Mouse (Mus musculus): ENCODE results near the gene Nectin1. TPM values are rescaled to one million over a fixed set of nuclear protein-coding genes. Genes with fewer than 3 reads are reported as not detected.
A peak's percentile ranks its signal among the peaks of the same experiment; 100 is the strongest.

Nectin1 gene
- polyA plus RNA-seq, 1 experiment from 2014 or later, result 10.9 TPM

DNA sequence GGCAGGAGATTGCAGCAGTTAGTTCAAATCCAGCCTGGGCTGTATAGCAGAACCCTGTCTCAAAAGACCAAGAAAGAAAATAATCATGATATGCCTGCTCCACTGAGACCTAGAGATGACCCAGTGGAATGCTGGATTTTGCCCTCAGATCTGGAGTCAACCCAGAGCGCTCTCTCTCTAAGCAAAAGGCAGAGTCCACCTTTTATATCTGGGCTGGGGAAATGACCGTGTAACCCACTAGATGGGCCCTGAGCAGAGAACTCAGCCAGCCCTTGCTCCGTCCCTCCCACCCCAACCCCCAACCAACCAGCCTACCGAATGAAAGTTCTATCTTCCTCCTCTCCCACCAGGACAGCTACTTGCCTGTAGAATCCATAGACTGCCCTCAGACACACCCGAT, 81.4 kb downstream of the Nectin1 start:
- no peak for ATAC-seq (ENCODE audit: insufficient read depth, low FRiP score, low TSS enrichment)
- no peaks in the 10 kb centered on the region for H3K27me3 ChIP-seq (ENCODE audit: control insufficient read depth, insufficient read depth, low read length)
- 62% methylated on average over 5 of the region's 5 CpGs for WGBS
- peaks cover 7% of the 10 kb centered on the region; the same call in 1 of the 2 replicates for H3K4me1 ChIP-seq (ENCODE audit: control insufficient read depth, insufficient read depth, low read length)
- H3K27ac ChIP-seq (ENCODE audit: low read depth, low read length), result no peak overlapping the region
- DNase-seq (ENCODE audit: low spot score), result no peak
- H3K4me3 ChIP-seq (ENCODE audit: low read depth, low read length), result no peak overlapping the region
- no peaks in the 10 kb centered on the region for H3K9me3 ChIP-seq (ENCODE audit: control insufficient read depth, low read length)
- H3K36me3 ChIP-seq (ENCODE audit: control insufficient read depth, insufficient read depth, low read length), result no peaks in the 10 kb centered on the region
- H3K4me2 ChIP-seq (ENCODE audit: low read depth), result no peak overlapping the region
- H3K9ac ChIP-seq (ENCODE audit: low read length), result no peak overlapping the region

DNA sequence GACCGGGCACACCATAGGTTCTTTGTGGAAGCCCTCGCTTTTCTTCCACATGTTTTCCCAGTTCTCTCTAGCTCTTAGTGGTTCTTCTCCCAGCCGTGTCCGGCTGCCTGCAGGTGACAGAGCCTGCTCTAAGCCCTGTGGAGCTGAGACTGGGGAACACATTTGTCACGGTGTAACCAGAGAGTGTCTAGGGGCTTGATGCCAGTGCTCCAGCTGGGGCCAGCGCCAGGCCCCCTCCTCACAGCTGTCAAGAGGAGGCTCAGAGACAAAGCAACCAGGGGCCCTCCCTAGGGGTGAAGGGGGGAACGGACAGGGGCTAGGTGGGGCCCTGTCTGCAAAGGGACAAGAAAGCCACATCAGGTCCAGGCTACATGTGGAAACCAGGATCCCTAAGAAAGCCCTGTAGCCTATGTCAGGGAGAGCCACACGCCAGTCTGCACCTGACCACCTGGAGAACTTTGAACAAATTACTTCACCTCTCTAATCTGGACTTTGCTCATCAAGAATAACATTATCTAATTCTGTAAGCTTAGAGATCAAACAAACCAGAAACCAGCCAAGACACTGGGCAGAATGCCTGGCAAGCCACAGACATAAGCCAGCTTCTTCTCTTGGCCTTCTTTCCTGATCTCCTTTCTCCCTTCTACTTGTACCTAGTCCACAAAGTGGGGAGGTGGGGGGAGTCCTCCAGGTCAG, 82.9 kb downstream of the Nectin1 start:
- H3K27ac ChIP-seq (ENCODE audit: low read depth, low read length), result no peak overlapping the region
- peak; percentile 30 for DNase-seq (ENCODE audit: low spot score)
- no peak for ATAC-seq (ENCODE audit: insufficient read depth, low FRiP score, low TSS enrichment)
- no peak overlapping the region for H3K9ac ChIP-seq (ENCODE audit: low read length)
- peaks cover 7% of the 10 kb centered on the region; the same call in 1 of the 2 replicates for H3K4me1 ChIP-seq (ENCODE audit: control insufficient read depth, insufficient read depth, low read length)
- H3K4me3 ChIP-seq (ENCODE audit: low read depth, low read length), result no peak overlapping the region
- H3K36me3 ChIP-seq (ENCODE audit: control insufficient read depth, insufficient read depth, low read length), result no peaks in the 10 kb centered on the region
- H3K4me2 ChIP-seq (ENCODE audit: low read depth), result no peak overlapping the region
- H3K9me3 ChIP-seq (ENCODE audit: control insufficient read depth, low read length), result no peaks in the 10 kb centered on the region
- H3K27me3 ChIP-seq (ENCODE audit: control insufficient read depth, insufficient read depth, low read length), result no peaks in the 10 kb centered on the region
- WGBS, result 36% methylated on average over 8 of the region's 8 CpGs

DNA sequence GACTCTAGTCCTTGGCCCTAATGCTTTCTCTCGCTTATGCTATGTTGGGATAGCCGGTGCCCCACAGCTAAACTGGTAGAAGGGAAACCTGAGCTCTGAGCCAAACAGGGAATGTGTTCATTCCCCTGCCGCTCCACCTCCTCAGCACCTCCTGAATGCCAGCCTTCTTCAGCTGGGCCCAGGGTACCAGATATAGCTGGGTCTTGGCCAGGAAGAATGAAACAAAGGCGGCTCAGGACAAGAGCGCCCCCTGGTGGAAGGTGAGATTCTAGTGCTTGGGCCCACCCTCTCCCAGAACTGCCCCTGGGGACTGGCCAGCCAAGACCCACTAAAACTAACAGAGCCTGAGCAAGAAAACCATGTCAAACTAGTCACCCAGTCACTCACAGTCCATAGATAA, 83.8 kb downstream of the Nectin1 start:
- Histone ChIP-seq H3K9me3 (ENCODE audit: control insufficient read depth, low read length) (no peaks in the 10 kb centered on the region), H3K4me2 (ENCODE audit: low read depth) (no peak overlapping the region), H3K9ac (ENCODE audit: low read length) (no peak overlapping the region), H3K27ac (ENCODE audit: low read depth, low read length) (no peak overlapping the region), H3K4me1 (ENCODE audit: control insufficient read depth, insufficient read depth, low read length) (peaks cover 7% of the 10 kb centered on the region; the same call in 1 of the 2 replicates), H3K27me3 (ENCODE audit: control insufficient read depth, insufficient read depth, low read length) (no peaks in the 10 kb centered on the region), H3K36me3 (ENCODE audit: control insufficient read depth, insufficient read depth, low read length) (no peaks in the 10 kb centered on the region), H3K4me3 (ENCODE audit: low read depth, low read length) (no peak overlapping the region)
- no peak for ATAC-seq (ENCODE audit: insufficient read depth, low FRiP score, low TSS enrichment)
- DNase-seq (ENCODE audit: low spot score), result peak; percentile 60
- 49% methylated on average over 5 of the region's 5 CpGs for WGBS

DNA sequence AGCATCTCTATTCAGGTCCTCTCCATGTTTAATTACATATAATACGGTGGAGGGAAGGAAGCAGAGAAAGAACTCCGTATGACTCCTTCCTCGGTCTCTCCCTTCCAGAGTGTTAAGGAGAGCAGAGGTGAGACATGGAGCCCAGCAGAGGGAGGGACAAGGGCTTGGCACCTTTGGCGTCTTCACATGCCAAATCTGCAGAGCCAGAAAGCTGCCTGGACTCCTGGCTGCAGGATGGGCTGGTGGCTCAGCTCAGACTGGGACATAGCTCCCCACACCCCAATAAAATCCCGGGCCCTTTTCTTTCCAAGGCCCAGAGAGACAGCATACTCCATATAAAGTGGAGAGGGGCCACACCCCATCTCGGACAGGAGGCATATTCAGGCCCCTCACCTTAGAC, 85.2 kb downstream of the Nectin1 start:
- Histone ChIP-seq H3K27me3 (ENCODE audit: control insufficient read depth, insufficient read depth, low read length) (no peaks in the 10 kb centered on the region), H3K4me2 (ENCODE audit: low read depth) (no peak overlapping the region), H3K4me1 (ENCODE audit: control insufficient read depth, insufficient read depth, low read length) (peaks cover 7% of the 10 kb centered on the region; the same call in 1 of the 2 replicates), H3K27ac (ENCODE audit: low read depth, low read length) (no peak overlapping the region), H3K9ac (ENCODE audit: low read length) (no peak overlapping the region), H3K36me3 (ENCODE audit: control insufficient read depth, insufficient read depth, low read length) (no peaks in the 10 kb centered on the region), H3K4me3 (ENCODE audit: low read depth, low read length) (no peak overlapping the region), H3K9me3 (ENCODE audit: control insufficient read depth, low read length) (no peaks in the 10 kb centered on the region)
- no peak for ATAC-seq (ENCODE audit: insufficient read depth, low FRiP score, low TSS enrichment)
- 45% methylated on average over 6 of the region's 6 CpGs for WGBS
- no peak for DNase-seq (ENCODE audit: low spot score)

DNA sequence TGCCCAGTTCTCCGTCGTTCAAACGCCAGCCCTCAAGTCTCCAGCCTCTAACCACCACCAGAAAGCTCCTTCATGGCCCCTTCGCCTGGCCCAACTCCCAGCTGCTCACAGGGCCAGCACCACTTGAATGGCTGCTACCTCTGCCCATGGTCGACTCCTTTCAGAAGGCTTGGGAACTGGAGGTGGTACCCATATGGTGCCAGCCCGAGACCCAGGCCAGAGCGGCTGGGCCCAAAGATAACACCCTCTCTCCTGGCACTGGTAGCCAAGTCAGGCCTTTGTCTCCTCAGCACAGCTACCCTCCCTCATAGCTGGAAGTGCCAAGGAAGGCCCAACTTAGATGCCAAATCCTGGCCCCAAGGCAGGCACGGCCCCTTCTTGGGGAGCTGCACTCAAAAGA, 89.4 kb downstream of the Nectin1 start:
- no peaks in the 10 kb centered on the region for H3K27me3 ChIP-seq (ENCODE audit: control insufficient read depth, insufficient read depth, low read length)
- ATAC-seq (ENCODE audit: insufficient read depth, low FRiP score, low TSS enrichment), result no peak
- H3K9ac ChIP-seq (ENCODE audit: low read length), result no peak overlapping the region
- H3K4me3 ChIP-seq (ENCODE audit: low read depth, low read length), result no peak overlapping the region
- H3K27ac ChIP-seq (ENCODE audit: low read depth, low read length), result no peak overlapping the region
- no peaks in the 10 kb centered on the region for H3K9me3 ChIP-seq (ENCODE audit: control insufficient read depth, low read length)
- H3K4me1 ChIP-seq (ENCODE audit: control insufficient read depth, insufficient read depth, low read length), result no peaks in the 10 kb centered on the region
- no peak overlapping the region for H3K4me2 ChIP-seq (ENCODE audit: low read depth)
- 95% methylated on average over 8 of the region's 8 CpGs for WGBS
- no peak for DNase-seq (ENCODE audit: low spot score)
- H3K36me3 ChIP-seq (ENCODE audit: control insufficient read depth, insufficient read depth, low read length), result no peaks in the 10 kb centered on the region

DNA sequence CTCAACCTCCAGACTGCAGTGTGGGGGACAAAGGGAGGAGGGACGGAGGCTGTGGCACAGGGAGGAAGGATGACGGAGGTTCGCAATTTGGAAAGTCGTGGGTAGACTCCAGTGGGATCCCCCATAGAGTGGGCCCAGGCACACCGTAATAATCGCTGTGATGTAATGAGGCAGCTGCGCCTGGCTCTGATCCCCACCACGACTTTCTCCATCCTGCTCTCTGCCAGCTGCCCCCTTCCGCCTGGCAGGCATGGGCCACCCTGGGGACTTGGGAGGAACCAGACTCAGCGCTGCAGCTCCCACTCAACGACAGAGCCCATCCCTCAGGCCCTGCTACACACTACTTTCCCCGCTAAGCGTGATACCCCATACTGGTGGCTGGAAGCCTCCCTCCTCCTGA, 90.5 kb downstream of the Nectin1 start:
- no peaks in the 10 kb centered on the region for H3K9me3 ChIP-seq (ENCODE audit: control insufficient read depth, low read length)
- H3K4me1 ChIP-seq (ENCODE audit: control insufficient read depth, insufficient read depth, low read length), result no peaks in the 10 kb centered on the region
- no peak overlapping the region for H3K4me3 ChIP-seq (ENCODE audit: low read depth, low read length)
- H3K27ac ChIP-seq (ENCODE audit: low read depth, low read length), result no peak overlapping the region
- H3K4me2 ChIP-seq (ENCODE audit: low read depth), result no peak overlapping the region
- DNase-seq (ENCODE audit: low spot score) (peak; percentile 24), ATAC-seq (ENCODE audit: insufficient read depth, low FRiP score, low TSS enrichment) (no peak)
- H3K36me3 ChIP-seq (ENCODE audit: control insufficient read depth, insufficient read depth, low read length), result no peaks in the 10 kb centered on the region
- no peak overlapping the region for H3K9ac ChIP-seq (ENCODE audit: low read length)
- WGBS, result 76% methylated on average over 13 of the region's 13 CpGs
- H3K27me3 ChIP-seq (ENCODE audit: control insufficient read depth, insufficient read depth, low read length), result no peaks in the 10 kb centered on the region

DNA sequence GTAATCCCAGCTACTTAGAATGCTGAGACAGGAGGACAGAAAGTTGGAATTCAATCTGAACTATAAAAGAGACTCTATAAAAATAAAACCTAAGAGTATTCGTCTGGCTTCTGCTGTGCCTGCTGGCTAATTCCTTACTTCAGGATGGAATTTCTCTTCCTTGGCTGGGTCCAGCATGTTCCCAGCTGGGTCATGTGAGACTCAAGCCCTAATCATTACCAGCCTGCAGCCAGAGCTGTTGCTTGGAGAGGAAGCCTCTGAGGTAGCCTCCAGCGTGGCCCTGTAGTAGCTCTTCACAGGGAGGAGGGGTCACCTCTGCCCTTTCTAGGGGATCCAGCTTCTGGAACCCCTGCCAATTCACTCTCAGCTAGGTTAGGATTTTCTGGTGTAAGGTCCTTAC, 94.8 kb downstream of the Nectin1 start:
- Histone ChIP-seq H3K9me3 (ENCODE audit: control insufficient read depth, low read length) (no peaks in the 10 kb centered on the region), H3K27me3 (ENCODE audit: control insufficient read depth, insufficient read depth, low read length) (no peaks in the 10 kb centered on the region), H3K9ac (ENCODE audit: low read length) (no peak overlapping the region), H3K4me2 (ENCODE audit: low read depth) (no peak overlapping the region), H3K36me3 (ENCODE audit: control insufficient read depth, insufficient read depth, low read length) (no peaks in the 10 kb centered on the region), H3K4me1 (ENCODE audit: control insufficient read depth, insufficient read depth, low read length) (peaks cover 9% of the 10 kb centered on the region; the same call in 1 of the 2 replicates), H3K27ac (ENCODE audit: low read depth, low read length) (no peak overlapping the region), H3K4me3 (ENCODE audit: low read depth, low read length) (no peak overlapping the region)
- WGBS, result 78% methylated on average over 2 of the region's 2 CpGs
- no peak for DNase-seq (ENCODE audit: low spot score)
- ATAC-seq (ENCODE audit: insufficient read depth, low FRiP score, low TSS enrichment), result no peak

DNA sequence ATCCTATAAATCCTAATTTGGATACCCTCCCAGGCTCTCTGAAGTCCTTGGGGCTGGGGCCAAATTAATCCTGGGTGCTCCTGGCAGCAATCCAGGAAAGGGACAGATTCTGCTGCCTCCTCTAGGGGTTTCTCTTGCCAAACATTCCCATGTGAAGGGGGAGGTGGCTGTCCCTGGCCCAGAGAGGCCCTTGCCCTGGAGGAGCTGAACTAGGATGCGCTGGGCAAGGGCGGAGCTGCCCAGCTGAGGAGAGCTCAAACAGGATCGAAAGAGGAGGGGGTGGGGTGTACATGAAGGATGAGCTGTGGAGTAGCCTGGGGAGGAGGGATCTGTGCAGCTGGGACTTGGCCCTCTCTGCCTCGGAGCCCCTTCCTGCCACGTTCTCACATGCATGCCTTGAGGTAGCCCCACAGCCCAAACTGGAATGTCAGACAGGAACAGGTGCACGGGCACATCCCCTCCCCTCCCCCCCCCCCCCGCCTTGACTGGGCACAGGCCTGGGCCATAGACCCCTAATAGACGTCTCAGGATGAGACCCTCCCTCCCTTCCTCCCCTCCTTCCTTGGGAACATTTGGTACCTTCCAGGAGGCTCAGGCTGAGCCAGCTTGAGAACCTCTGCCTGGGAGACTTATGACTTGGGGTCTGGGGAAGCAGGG, 99.3 kb downstream of the Nectin1 start:
- peak; percentile 63 for ATAC-seq (ENCODE audit: insufficient read depth, low FRiP score, low TSS enrichment)
- DNase-seq (ENCODE audit: low spot score), result peak; percentile 52
- no peaks in the 10 kb centered on the region for H3K36me3 ChIP-seq (ENCODE audit: control insufficient read depth, insufficient read depth, low read length)
- 0 out of 2 replicates have a peak overlapping the region, but pooled peaks have one; percentile 29 for H3K27ac ChIP-seq (ENCODE audit: low read depth, low read length)
- peak overlapping the region; percentile 12; the same call in 1 of the 2 replicates for H3K4me2 ChIP-seq (ENCODE audit: low read depth)
- H3K4me3 ChIP-seq (ENCODE audit: low read depth, low read length), result no peak overlapping the region
- H3K27me3 ChIP-seq (ENCODE audit: control insufficient read depth, insufficient read depth, low read length), result peaks cover 3% of the 10 kb centered on the region; the same call in 1 of the 2 replicates
- WGBS, result 0% methylated on average over 7 of the region's 8 CpGs
- H3K9ac ChIP-seq (ENCODE audit: low read length), result peak overlapping the region; percentile 24; the same call in 1 of the 2 replicates
- H3K4me1 ChIP-seq (ENCODE audit: control insufficient read depth, insufficient read depth, low read length), result peaks cover 18% of the 10 kb centered on the region; the same call in 1 of the 2 replicates
- no peaks in the 10 kb centered on the region for H3K9me3 ChIP-seq (ENCODE audit: control insufficient read depth, low read length)

DNA sequence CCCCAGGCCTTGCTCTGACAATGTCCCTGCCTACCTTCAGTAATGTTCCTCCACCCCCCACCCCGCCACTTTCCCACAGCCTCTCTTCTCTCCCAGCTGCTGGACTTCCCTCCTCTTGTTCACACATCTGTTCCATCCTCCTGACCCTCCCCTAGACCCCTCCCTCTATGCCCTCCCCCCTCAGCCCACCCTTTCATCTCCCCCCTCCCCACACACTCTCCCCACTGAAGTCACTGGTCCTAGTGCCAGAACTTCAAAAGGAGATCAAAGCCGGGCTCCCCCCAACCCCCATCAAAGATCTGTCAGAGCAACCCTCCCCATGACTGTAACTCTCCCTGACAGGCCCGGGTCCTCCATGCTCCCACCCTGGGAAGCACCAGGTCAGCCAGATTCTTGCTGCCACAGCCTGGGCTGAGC, 99.9 kb downstream of the Nectin1 start:
- Histone ChIP-seq H3K27ac (ENCODE audit: low read depth, low read length) (no peak overlapping the region), H3K36me3 (ENCODE audit: control insufficient read depth, insufficient read depth, low read length) (no peaks in the 10 kb centered on the region), H3K27me3 (ENCODE audit: control insufficient read depth, insufficient read depth, low read length) (peaks cover 3% of the 10 kb centered on the region; the same call in 1 of the 2 replicates), H3K9me3 (ENCODE audit: control insufficient read depth, low read length) (no peaks in the 10 kb centered on the region), H3K4me1 (ENCODE audit: control insufficient read depth, insufficient read depth, low read length) (peaks cover 18% of the 10 kb centered on the region; the same call in 1 of the 2 replicates), H3K4me3 (ENCODE audit: low read depth, low read length) (no peak overlapping the region), H3K9ac (ENCODE audit: low read length) (no peak overlapping the region), H3K4me2 (ENCODE audit: low read depth) (no peak overlapping the region)
- ATAC-seq (ENCODE audit: insufficient read depth, low FRiP score, low TSS enrichment) (no peak), DNase-seq (ENCODE audit: low spot score) (peak; percentile 43)
- 4% methylated on average over 3 of the region's 3 CpGs for WGBS
